Mouse (Mus musculus): ENCODE data around the gene Rnf40. TPM values are rescaled to one million over a fixed set of nuclear protein-coding genes. Genes with fewer than 3 reads are reported as not detected.
A peak's percentile ranks its signal among the peaks of the same experiment; 100 is the strongest.

Gene Rnf40
- polyA plus RNA-seq, 1 experiment from 2014 or later, result 17.1 TPM

DNA sequence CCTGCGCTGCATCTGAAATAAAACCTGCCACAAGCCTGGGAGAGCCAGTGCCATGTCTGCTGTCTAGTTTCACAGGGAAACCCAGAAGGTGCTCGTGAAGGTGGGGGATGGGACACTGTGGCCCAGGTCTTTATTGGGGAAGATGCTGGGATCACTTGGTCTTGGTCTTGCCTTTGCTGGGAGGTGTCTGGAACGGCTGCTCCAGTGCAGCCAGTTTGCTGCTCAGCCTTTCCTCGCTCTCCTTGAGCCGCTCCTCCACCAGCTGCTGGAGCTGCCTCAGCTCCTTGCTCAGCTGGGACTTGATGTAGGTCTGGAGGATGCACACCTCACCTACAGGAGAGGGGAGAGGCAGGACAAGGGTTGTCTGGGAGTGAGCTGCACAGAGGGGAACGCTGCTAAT is 5.3 kb upstream of the Rnf40 start:
- H3K36me3 ChIP-seq (ENCODE audit: control insufficient read depth, insufficient read depth, low read length), result peaks cover 20% of the 10 kb centered on the region
- H3K27me3 ChIP-seq (ENCODE audit: control insufficient read depth, insufficient read depth, low read length), result no peaks in the 10 kb centered on the region
- no peak overlapping the region for H3K27ac ChIP-seq (replicated peaks)
- H3K4me1 ChIP-seq (replicated peaks; ENCODE audit: control insufficient read depth, insufficient read depth), result no peaks in the 10 kb centered on the region
- H3K4me2 ChIP-seq (replicated peaks; ENCODE audit: low read depth), result no peak overlapping the region
- no peaks in the 10 kb centered on the region for H3K9me3 ChIP-seq (ENCODE audit: control insufficient read depth, low read length)
- DNase-seq (ENCODE audit: low spot score) (no peak), ATAC-seq (ENCODE audit: low FRiP score, low TSS enrichment) (no peak)
- WGBS, result 92% methylated on average over 6 of the region's 6 CpGs
- TF ChIP-seq CTCF (IDR thresholded peaks at IDR 0.05; ENCODE audit: low read depth) (no peak), EP300 (optimal IDR thresholded peaks at IDR 0.05) (no peak)
- no peak overlapping the region for H3K9ac ChIP-seq (ENCODE audit: low read length)
- H3K4me3 ChIP-seq (ENCODE audit: low read depth, low read length), result no peak overlapping the region

DNA sequence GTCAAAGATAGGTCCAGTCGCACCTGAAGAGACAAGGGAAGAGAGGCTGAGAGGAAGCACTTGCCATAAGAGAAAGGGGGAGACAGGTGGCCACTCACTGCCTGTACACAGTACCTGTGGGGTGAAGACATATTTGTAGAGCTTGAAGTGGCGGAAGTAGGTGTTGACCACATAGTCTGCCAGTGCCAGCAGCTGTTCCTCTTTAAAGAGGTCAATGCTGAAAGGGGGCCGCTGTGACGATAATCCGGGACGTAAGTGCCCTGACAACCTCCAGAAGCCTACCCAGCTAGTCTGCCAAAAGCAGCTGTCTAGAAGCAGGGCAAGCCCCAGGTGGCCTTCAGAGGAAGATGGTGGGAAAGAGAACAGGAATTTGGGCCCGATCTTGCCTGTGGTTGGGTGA is 3.5 kb upstream of the Rnf40 start:
- Histone ChIP-seq H3K27ac (replicated peaks) (no peak overlapping the region), H3K27me3 (ENCODE audit: control insufficient read depth, insufficient read depth, low read length) (no peaks in the 10 kb centered on the region), H3K4me2 (replicated peaks; ENCODE audit: low read depth) (no peak overlapping the region), H3K36me3 (ENCODE audit: control insufficient read depth, insufficient read depth, low read length) (peaks cover 13% of the 10 kb centered on the region), H3K4me1 (replicated peaks; ENCODE audit: control insufficient read depth, insufficient read depth) (no peaks in the 10 kb centered on the region), H3K9me3 (ENCODE audit: control insufficient read depth, low read length) (no peaks in the 10 kb centered on the region), H3K4me3 (ENCODE audit: low read depth, low read length) (no peak overlapping the region), H3K9ac (ENCODE audit: low read length) (no peak overlapping the region)
- WGBS, result 86% methylated on average over 7 of the region's 7 CpGs
- ATAC-seq (ENCODE audit: low FRiP score, low TSS enrichment) (no peak), DNase-seq (ENCODE audit: low spot score) (no peak)
- no peak for TF ChIP-seq CTCF (IDR thresholded peaks at IDR 0.05; ENCODE audit: low read depth)
- TF ChIP-seq EP300 (optimal IDR thresholded peaks at IDR 0.05), result no peak

DNA sequence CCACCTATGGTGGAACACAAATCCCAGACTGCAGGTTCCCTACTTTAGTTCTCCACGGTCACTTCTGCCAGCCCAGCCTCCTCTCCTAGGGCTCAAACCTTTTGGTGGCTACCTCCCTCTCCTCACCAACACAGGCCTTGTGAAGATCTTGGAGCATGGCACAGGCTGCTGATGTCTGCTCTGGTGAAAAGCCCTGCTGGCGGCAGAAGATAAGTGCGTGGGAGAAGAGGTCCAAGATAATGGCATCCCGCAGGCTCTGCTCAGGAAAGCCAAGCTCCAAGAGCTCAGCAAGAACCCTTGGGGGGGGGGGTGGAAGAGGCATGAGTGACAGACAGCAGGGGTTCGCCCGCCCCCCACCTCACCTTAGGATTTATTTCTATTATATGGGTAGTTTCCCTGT is 2.4 kb upstream of the Rnf40 start:
- DNase-seq (ENCODE audit: low spot score), result no peak
- TF ChIP-seq CTCF (IDR thresholded peaks at IDR 0.05; ENCODE audit: low read depth) (no peak), EP300 (optimal IDR thresholded peaks at IDR 0.05) (no peak)
- Histone ChIP-seq H3K27ac (replicated peaks) (no peak overlapping the region), H3K4me2 (replicated peaks; ENCODE audit: low read depth) (no peak overlapping the region), H3K4me3 (ENCODE audit: low read depth, low read length) (no peak overlapping the region), H3K4me1 (replicated peaks; ENCODE audit: control insufficient read depth, insufficient read depth) (no peaks in the 10 kb centered on the region), H3K36me3 (ENCODE audit: control insufficient read depth, insufficient read depth, low read length) (peaks cover 16% of the 10 kb centered on the region), H3K9ac (ENCODE audit: low read length) (no peak overlapping the region), H3K9me3 (ENCODE audit: control insufficient read depth, low read length) (no peaks in the 10 kb centered on the region), H3K27me3 (ENCODE audit: control insufficient read depth, insufficient read depth, low read length) (no peaks in the 10 kb centered on the region)
- ATAC-seq (ENCODE audit: low FRiP score, low TSS enrichment), result no peak
- 98% methylated on average over 6 of the region's 6 CpGs for WGBS

DNA sequence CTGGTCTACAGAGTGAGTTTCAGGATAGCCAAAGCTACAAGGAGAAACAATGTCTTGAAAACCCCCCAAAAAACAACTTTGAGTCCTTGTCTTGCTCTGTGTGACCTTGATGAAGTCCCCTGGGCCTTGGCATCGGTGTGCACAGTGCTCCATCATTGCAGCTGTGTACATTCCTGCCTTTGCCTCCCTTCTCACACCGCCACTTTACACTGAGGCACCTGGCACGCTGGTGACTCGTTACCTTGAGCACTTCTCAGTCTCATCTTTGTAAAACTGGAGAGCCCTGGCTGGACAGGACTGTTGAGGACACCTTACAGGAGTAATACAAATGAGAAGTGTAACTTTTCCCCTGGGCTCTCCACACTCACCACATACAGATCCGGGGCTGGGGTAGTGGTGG is 1.4 kb upstream of the Rnf40 start:
- TF ChIP-seq EP300 (optimal IDR thresholded peaks at IDR 0.05) (no peak), CTCF (IDR thresholded peaks at IDR 0.05; ENCODE audit: low read depth) (no peak)
- Histone ChIP-seq H3K27ac (replicated peaks) (no peak overlapping the region), H3K4me3 (ENCODE audit: low read depth, low read length) (no peak overlapping the region), H3K9ac (ENCODE audit: low read length) (no peak overlapping the region), H3K36me3 (ENCODE audit: control insufficient read depth, insufficient read depth, low read length) (peaks cover 23% of the 10 kb centered on the region), H3K27me3 (ENCODE audit: control insufficient read depth, insufficient read depth, low read length) (no peaks in the 10 kb centered on the region), H3K4me2 (replicated peaks; ENCODE audit: low read depth) (peak overlapping the region; percentile 71; the same call in 1 of the 2 replicates), H3K4me1 (replicated peaks; ENCODE audit: control insufficient read depth, insufficient read depth) (no peaks in the 10 kb centered on the region), H3K9me3 (ENCODE audit: control insufficient read depth, low read length) (no peaks in the 10 kb centered on the region)
- ATAC-seq (ENCODE audit: low FRiP score, low TSS enrichment), result no peak
- 46% methylated on average over 5 of the region's 5 CpGs for WGBS
- no peak for DNase-seq (ENCODE audit: low spot score)

DNA sequence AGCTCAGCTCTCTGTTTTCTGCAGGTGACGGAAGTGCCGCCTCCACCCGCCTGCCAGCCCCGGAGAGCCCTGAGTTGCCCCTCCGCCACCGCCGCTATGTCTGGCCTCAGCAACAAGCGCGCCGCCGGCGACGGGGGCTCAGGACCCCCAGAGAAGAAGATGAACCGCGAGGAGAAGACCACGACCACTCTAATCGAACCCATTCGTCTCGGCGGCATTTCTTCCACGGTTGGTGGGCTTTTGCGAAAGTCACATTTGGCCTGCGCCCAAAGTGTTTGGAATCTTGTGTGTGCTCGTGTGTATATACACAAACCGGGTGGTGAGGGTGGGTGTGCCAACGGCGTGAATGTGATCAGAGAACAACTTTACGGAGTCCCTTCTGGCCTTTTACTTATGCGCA is 334 bp downstream of the Rnf40 start:
- H3K27ac ChIP-seq (replicated peaks), result peak overlapping the region; percentile 67
- ATAC-seq (ENCODE audit: low FRiP score, low TSS enrichment) (no peak), DNase-seq (ENCODE audit: low spot score) (no peak)
- WGBS, result 2% methylated on average over 28 of the region's 29 CpGs
- H3K4me1 ChIP-seq (replicated peaks; ENCODE audit: control insufficient read depth, insufficient read depth), result no peaks in the 10 kb centered on the region
- H3K36me3 ChIP-seq (ENCODE audit: control insufficient read depth, insufficient read depth, low read length), result peaks cover 25% of the 10 kb centered on the region
- H3K4me3 ChIP-seq (ENCODE audit: low read depth, low read length), result peak overlapping the region; percentile 93
- H3K4me2 ChIP-seq (replicated peaks; ENCODE audit: low read depth), result peak overlapping the region; percentile 86
- TF ChIP-seq EP300 (optimal IDR thresholded peaks at IDR 0.05), result no peak
- TF ChIP-seq CTCF (IDR thresholded peaks at IDR 0.05; ENCODE audit: low read depth), result no peak
- peak overlapping the region; percentile 94 for H3K9ac ChIP-seq (ENCODE audit: low read length)
- H3K9me3 ChIP-seq (ENCODE audit: control insufficient read depth, low read length), result no peaks in the 10 kb centered on the region
- H3K27me3 ChIP-seq (ENCODE audit: control insufficient read depth, insufficient read depth, low read length), result no peaks in the 10 kb centered on the region

DNA sequence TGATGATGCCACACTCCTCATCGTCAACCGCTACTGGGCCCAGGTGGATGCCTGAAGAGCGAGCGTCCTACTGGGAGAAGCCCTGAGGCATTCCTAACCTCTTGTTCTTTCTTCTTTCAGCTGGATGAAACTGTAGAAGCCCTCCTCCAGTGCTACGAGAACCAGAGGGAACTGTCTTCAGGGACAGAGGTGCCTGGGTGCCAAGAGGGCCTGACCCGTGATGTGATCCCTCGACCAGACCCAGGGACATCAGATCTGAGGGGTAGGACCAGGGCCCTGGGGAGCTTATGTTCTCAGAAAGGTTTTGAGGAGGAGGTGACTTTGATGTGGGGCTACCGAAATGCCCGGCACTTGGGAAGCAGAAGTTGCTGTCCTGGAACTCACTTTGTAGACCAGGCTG is 1.1 kb downstream of the Rnf40 start:
- no peaks in the 10 kb centered on the region for H3K9me3 ChIP-seq (ENCODE audit: control insufficient read depth, low read length)
- H3K27ac ChIP-seq (replicated peaks), result no peak overlapping the region
- no peak overlapping the region for H3K4me3 ChIP-seq (ENCODE audit: low read depth, low read length)
- DNase-seq (ENCODE audit: low spot score) (no peak), ATAC-seq (ENCODE audit: low FRiP score, low TSS enrichment) (no peak)
- H3K4me2 ChIP-seq (replicated peaks; ENCODE audit: low read depth), result peak overlapping the region; percentile 86; the same call in 1 of the 2 replicates
- peaks cover 33% of the 10 kb centered on the region for H3K36me3 ChIP-seq (ENCODE audit: control insufficient read depth, insufficient read depth, low read length)
- no peaks in the 10 kb centered on the region for H3K27me3 ChIP-seq (ENCODE audit: control insufficient read depth, insufficient read depth, low read length)
- no peak overlapping the region for H3K9ac ChIP-seq (ENCODE audit: low read length)
- no peaks in the 10 kb centered on the region for H3K4me1 ChIP-seq (replicated peaks; ENCODE audit: control insufficient read depth, insufficient read depth)
- TF ChIP-seq EP300 (optimal IDR thresholded peaks at IDR 0.05) (no peak), CTCF (IDR thresholded peaks at IDR 0.05; ENCODE audit: low read depth) (no peak)
- 91% methylated on average over 9 of the region's 9 CpGs for WGBS
